Mouse (Mus musculus) forebrain, embryonic 14.5 days (tissue): ENCODE data around the gene Cachd1. TPM values are rescaled to one million over a fixed set of nuclear protein-coding genes. Genes with fewer than 3 reads are reported as not detected.

Source experiments
- ATAC-seq: fragments of 200-750 bp; cut with Nextera tagmentation; 2 replicates; pipeline ENCODE4 v1.8.0; 2017; ENCODE audit warnings: mild to moderate bottlenecking, moderate library complexity
- DNase-seq: peaks from one replicate; pipeline ENCODE4 v3.0.0-alpha.2; 2015; ENCODE audit warnings: low spot score
- H3K27ac ChIP-seq: fragments of 300-500 bp; sonication (generic); 2 replicates; pipeline ENCODE4 v1.5.1; 2014; ENCODE audit warnings: low read depth, mild to moderate bottlenecking, control low read depth, low read length, moderate library complexity
- H3K27me3 ChIP-seq: fragments of 300-500 bp; sonication (generic); replicated peaks from 2 replicates; pipeline ENCODE4 v1.6.1; 2014; ENCODE audit warnings: low read length, control low read depth, mixed read lengths; ENCODE audit not compliant: control insufficient read depth, insufficient read depth
- H3K36me3 ChIP-seq: fragments of 300-500 bp; sonication (generic); 2 replicates; pipeline ENCODE4 v1.6.1; 2014; ENCODE audit warnings: low read length, control low read depth; ENCODE audit not compliant: control insufficient read depth, insufficient read depth
- H3K4me1 ChIP-seq: fragments of 300-500 bp; sonication (generic); 2 replicates; pipeline ENCODE4 v1.6.1; 2014; ENCODE audit warnings: antibody characterized with exemption, low read length, control low read depth; ENCODE audit not compliant: control insufficient read depth, insufficient read depth
- H3K4me2 ChIP-seq: fragments of 300-500 bp; sonication (generic); 2 replicates; pipeline ENCODE4 v1.6.1; 2014; ENCODE audit warnings: mild to moderate bottlenecking, control low read depth, low read length
- H3K4me3 ChIP-seq: fragments of 300-500 bp; sonication (generic); 2 replicates; pipeline ENCODE4 v1.5.1; 2014; ENCODE audit warnings: low read depth, low read length, control low read depth
- H3K9ac ChIP-seq: fragments of 300-500 bp; sonication (generic); 2 replicates; pipeline ENCODE4 v1.6.1; 2014; ENCODE audit warnings: mild to moderate bottlenecking, low read length, control low read depth, moderate library complexity
- H3K9me3 ChIP-seq: fragments of 300-500 bp; sonication (generic); replicated peaks from 2 replicates; pipeline ENCODE4 v1.6.1; 2016; ENCODE audit warnings: low read length, control low read depth, mixed read lengths; ENCODE audit not compliant: control insufficient read depth
- WGBS: fragments of 180-500 bp; shearing (Covaris S2); extraction: QIAGEN DNeasy Blood & Tissue Kit; methylation state at CpG from one replicate; pipeline ENCODE4 v1.1.7; 2014; 5-methylcytosine and 5-hydroxymethylcytosine counted together
- polyA plus RNA-seq: library from polyadenylated mRNA; unstranded; fragments of >200 nt; fragmentation: Nextera tagmentation; extraction: Ambion mirVana; gene quantifications from 2 replicates; pipeline ENCODE4 v1.2.1, GENCODE M21; 2014

Gene Cachd1
- polyA plus RNA-seq, 1 experiment from 2014 or later: 16.2 TPM

- Histone ChIP-seq H3K36me3 (peaks cover 5% of the 10 kb centered on the region; the same call in 1 of the 2 replicates), H3K9ac (no peak overlapping the region), H3K4me1 (no peaks in the 10 kb centered on the region), H3K27me3 (no peaks in the 10 kb centered on the region), H3K27ac (no peak overlapping the region), H3K4me3 (no peak overlapping the region), H3K9me3 (no peaks in the 10 kb centered on the region), H3K4me2 (no peak overlapping the region)
- DNase-seq: no peak
- ATAC-seq: no peak
- 89% methylated on average over 4 of the region's 4 CpGs for WGBS
These were observed 232.6 kb downstream of the Cachd1 start for GRCm38 (mm10) chr4:101009092-101009491.

- no peak overlapping the region for H3K4me3 ChIP-seq
- no peaks in the 10 kb centered on the region for H3K27me3 ChIP-seq
- DNase-seq (no peak), ATAC-seq (no peak)
- H3K4me1 ChIP-seq: no peaks in the 10 kb centered on the region
- H3K27ac ChIP-seq: no peak overlapping the region
- H3K4me2 ChIP-seq: no peak overlapping the region
- H3K36me3 ChIP-seq: no peaks in the 10 kb centered on the region
- peaks cover under 1% of the 10 kb centered on the region; the same call in 1 of the 2 replicates for H3K9me3 ChIP-seq
- no peak overlapping the region for H3K9ac ChIP-seq
- 96% methylated on average over 4 of the region's 4 CpGs for WGBS
These were observed 241.3 kb downstream of the Cachd1 start for GRCm38 (mm10) chr4:101017806-101018205.

GRCm38 (mm10) chr4:101020596-101020995, 244.1 kb downstream of the Cachd1 start, which contains the start of gene Gm10577:
Gm10577 (minus strand) TSS chr4:101020696.
- no peaks in the 10 kb centered on the region for H3K27me3 ChIP-seq
- ATAC-seq (no peak), DNase-seq (no peak)
- WGBS: 89% methylated on average over 4 of the region's 4 CpGs
- H3K36me3 ChIP-seq: no peaks in the 10 kb centered on the region
- H3K4me3 ChIP-seq: no peak within 1 kb of the TSS
- no peak within 1 kb of the TSS for H3K4me2 ChIP-seq
- H3K9ac ChIP-seq: no peak within 1 kb of the TSS
- H3K9me3 ChIP-seq: peaks cover 4% of the 10 kb centered on the region; the same call in 1 of the 2 replicates
- H3K4me1 ChIP-seq: no peaks in the 10 kb centered on the region
- no peak within 1 kb of the TSS for H3K27ac ChIP-seq

DNA sequence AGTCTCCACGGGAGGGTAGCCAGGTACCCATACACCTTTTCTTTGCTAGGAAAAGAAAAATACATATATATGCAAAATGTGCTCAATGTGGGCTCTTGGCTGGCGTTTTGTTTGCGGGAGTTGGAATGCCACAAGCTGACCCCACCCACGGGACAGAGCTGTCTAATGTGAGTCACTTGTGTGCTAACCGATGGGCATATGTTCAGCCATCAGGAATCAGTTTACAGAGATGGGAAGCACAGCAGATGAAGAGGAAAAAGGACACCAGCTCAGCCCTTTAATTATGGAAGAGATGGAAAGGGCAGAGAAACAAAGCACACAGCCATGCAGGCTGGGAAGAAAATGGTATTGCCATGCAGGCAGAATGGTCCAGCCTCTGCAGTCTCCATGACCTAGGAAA, 250.1 kb downstream of the Cachd1 start:
- ATAC-seq: peak; percentile 42; the same call in 1 of the 2 replicates
- DNase-seq: no peak
- no peaks in the 10 kb centered on the region for H3K36me3 ChIP-seq
- H3K4me2 ChIP-seq: no peak overlapping the region
- H3K4me1 ChIP-seq: no peaks in the 10 kb centered on the region
- H3K9ac ChIP-seq: no peak overlapping the region
- H3K27me3 ChIP-seq: no peaks in the 10 kb centered on the region
- H3K9me3 ChIP-seq: peaks cover 4% of the 10 kb centered on the region; the same call in 1 of the 2 replicates
- no peak overlapping the region for H3K4me3 ChIP-seq
- WGBS: 65% methylated on average over 5 of the region's 5 CpGs
- no peak overlapping the region for H3K27ac ChIP-seq

- Histone ChIP-seq H3K4me3 (no peak overlapping the region), H3K27me3 (no peaks in the 10 kb centered on the region), H3K36me3 (no peaks in the 10 kb centered on the region), H3K9ac (no peak overlapping the region), H3K4me2 (no peak overlapping the region), H3K27ac (no peak overlapping the region), H3K9me3 (peaks cover 4% of the 10 kb centered on the region; the same call in 1 of the 2 replicates), H3K4me1 (no peaks in the 10 kb centered on the region)
- peak; percentile 88 for DNase-seq
- 62% methylated on average over 2 of the region's 2 CpGs for WGBS
- peak; percentile 85 for ATAC-seq
These were observed 250.5 kb downstream of the Cachd1 start for GRCm38 (mm10) chr4:101026995-101027394.

GRCm38 (mm10) chr4:101027852-101028411, 251.5 kb downstream of the Cachd1 start:
- H3K4me2 ChIP-seq: no peak overlapping the region
- H3K4me3 ChIP-seq: no peak overlapping the region
- H3K4me1 ChIP-seq: no peaks in the 10 kb centered on the region
- no peaks in the 10 kb centered on the region for H3K36me3 ChIP-seq
- no peak overlapping the region for H3K27ac ChIP-seq
- no peak for DNase-seq
- 94% methylated on average over 9 of the region's 9 CpGs for WGBS
- no peaks in the 10 kb centered on the region for H3K27me3 ChIP-seq
- peaks cover 2% of the 10 kb centered on the region; the same call in 1 of the 2 replicates for H3K9me3 ChIP-seq
- ATAC-seq: no peak
- no peak overlapping the region for H3K9ac ChIP-seq

- DNase-seq (no peak), ATAC-seq (no peak)
- H3K36me3 ChIP-seq: no peaks in the 10 kb centered on the region
- no peaks in the 10 kb centered on the region for H3K9me3 ChIP-seq
- H3K9ac ChIP-seq: no peak overlapping the region
- no peak overlapping the region for H3K4me3 ChIP-seq
- no peak overlapping the region for H3K27ac ChIP-seq
- WGBS: 85% methylated on average over 3 of the region's 3 CpGs
- no peaks in the 10 kb centered on the region for H3K27me3 ChIP-seq
- no peaks in the 10 kb centered on the region for H3K4me1 ChIP-seq
- no peak overlapping the region for H3K4me2 ChIP-seq
These were observed 256.6 kb downstream of the Cachd1 start for GRCm38 (mm10) chr4:101033047-101033446.

DNA sequence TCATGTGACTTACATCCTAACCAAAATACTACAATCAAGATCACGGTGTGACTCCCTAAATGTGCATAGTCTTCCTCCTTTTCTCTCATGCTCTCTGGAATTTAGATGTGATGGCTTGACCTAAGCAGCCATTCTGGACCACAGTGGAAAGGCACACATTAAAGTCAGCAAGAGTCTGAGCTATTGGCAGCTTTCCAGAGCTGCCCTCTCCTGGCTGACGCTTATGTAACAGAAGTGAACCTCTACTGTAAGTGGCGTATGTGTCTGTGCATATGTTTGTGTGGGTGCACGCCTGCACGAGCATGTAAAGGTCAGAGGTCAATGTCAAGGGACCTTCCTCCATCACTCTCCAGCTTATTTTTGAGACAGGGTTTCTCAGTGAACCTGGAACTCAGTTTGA, 258.7 kb downstream of the Cachd1 start:
- Histone ChIP-seq H3K4me1 (no peaks in the 10 kb centered on the region), H3K9me3 (no peaks in the 10 kb centered on the region), H3K4me2 (no peak overlapping the region), H3K4me3 (no peak overlapping the region), H3K36me3 (no peaks in the 10 kb centered on the region), H3K27me3 (no peaks in the 10 kb centered on the region), H3K27ac (no peak overlapping the region), H3K9ac (no peak overlapping the region)
- WGBS: 85% methylated on average over 5 of the region's 5 CpGs
- DNase-seq (no peak), ATAC-seq (no peak)

DNA sequence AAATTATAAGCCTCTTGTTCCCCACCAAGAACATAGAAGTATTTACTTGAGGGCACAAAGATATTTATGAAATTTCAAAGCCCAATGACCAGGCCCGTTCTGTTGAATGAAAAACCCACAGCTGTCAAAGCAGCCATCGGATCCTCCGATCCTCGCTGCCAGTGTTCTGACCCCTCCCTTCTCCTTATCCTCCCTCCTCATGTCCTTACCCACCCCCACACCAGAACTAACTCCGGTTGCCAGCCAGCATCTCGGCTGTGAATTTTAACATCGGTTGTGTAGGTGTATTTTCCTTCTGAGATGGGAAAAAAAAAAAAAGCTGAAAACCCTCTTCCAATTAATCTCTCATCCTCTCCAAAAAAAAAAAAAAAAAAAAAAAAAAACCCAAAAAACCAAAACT, 260.7 kb downstream of the Cachd1 start:
- H3K9ac ChIP-seq: no peak overlapping the region
- H3K4me2 ChIP-seq: no peak overlapping the region
- 70% methylated on average over 7 of the region's 7 CpGs for WGBS
- ATAC-seq: no peak
- H3K27ac ChIP-seq: no peak overlapping the region
- H3K9me3 ChIP-seq: no peaks in the 10 kb centered on the region
- no peak overlapping the region for H3K4me3 ChIP-seq
- H3K4me1 ChIP-seq: no peaks in the 10 kb centered on the region
- DNase-seq: no peak
- H3K27me3 ChIP-seq: no peaks in the 10 kb centered on the region
- no peaks in the 10 kb centered on the region for H3K36me3 ChIP-seq
